Mouse (Mus musculus) left cerebral cortex, adult 8-10 months (tissue): ENCODE measurements at regions not wholly inside any gene's neighbourhood (a gene's known extent, or its start where the extent isn't known, plus 50 kb on each side); places are given as distances from the start of the nearest gene placed in this dataset.
A peak's percentile ranks its signal among the peaks of the same experiment; 100 is the strongest.

Experiments used
- DNase-seq, 2 experiments: peaks; one replicate each; pipeline ENCODE4 v3.0.0; 2022; ENCODE audit warnings: low spot score in 2 of 2

DNA sequence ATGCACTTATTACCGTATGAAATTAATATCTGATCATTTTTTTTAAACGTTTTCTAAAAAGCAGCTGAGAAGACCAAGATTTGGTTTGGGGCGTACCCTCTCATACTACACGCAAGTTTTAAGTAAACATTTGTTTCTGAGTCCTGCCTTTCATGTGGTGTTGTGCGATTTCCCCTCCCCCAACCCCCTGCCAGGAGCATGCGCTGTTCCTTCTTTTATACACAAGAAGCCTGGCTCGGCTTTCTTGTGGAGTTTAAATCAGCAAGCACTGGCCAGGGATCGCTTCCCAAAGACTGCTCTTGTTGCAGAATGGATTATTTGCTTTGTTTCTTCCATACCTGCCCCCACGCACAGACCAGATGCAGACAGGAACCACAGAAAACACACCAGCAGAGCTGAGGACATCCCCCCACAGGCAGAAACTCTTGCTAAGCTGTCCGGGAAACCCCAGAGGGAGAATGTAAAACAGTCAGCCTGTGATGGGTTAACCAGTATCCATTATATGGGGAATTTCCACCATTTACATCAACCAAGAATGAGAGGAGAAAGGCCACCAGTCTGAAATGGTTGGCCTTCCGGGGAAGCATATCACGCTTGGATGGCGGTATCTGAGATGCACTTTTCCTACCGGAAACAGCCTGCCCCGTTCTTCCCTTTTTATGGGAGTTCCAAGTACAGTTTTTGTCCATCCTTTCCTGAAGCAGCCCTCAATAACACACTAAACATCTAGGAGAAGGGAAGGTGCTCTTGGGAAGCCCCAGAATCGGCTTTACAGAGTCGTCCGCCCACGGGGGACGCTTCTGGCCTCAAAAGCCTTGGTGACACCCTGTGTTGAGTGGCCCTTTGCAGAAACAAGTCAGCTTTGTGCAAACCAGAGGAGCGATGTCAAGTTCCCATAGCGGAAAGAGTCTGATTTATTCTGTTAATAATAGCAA is 91.3 kb downstream of the Tomm20 start:
- no peak for DNase-seq

DNA sequence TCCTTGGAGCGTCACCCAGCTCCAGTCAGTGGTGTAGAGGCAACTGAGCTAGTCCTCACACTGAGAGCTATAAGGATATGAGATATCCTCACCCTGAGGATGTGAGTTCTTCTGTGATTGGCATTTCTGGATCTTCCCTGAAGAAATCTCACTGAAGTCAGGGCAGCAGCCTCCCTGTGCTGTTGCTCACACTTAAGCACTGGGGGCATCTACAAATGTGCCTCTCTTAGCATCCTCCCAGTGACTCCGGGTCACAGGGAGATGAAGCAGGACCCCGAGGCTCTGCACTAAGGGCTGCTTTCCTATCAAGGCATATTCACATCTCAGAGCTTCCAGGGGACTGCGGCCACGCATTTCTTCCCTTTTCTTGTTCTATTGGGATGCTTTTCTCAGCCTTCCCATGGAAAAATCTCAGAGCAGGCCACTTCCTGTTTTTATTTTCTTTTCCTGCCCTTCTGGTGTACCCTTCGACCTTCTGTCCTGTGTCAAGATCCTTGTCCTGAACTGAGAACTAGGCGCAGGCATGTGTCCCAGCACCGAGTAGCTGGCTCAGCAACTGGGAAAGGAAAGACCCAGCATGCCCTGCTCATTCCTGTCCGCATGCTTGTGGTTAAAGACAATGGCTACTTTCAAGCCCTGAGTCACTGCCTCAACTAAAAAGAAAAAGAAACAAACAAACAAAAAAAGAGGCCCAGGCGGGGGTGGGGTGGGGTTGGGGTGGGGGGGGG is 92.8 kb downstream of the Tomm20 start:
- no peak for DNase-seq

DNA sequence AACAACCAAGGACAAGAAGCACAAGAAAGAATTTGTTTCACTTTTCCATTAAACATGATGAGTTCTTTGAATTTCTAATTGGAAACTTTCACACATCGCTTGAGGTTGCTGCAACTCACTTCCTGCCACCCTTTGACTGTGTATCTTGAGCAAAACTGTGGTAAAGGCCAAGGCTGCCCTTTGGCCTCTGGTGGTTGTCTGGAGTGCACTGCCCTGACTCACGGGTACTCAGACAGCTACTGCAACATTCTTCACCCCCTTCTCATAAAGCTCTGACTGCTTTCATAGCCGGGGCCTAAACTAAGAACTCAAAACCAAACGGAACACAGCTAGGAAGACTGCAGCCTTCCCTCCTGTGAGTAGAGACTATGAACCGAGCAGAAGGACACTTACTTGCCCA is 93.5 kb downstream of the Tomm20 start:
- no peak for DNase-seq

DNA sequence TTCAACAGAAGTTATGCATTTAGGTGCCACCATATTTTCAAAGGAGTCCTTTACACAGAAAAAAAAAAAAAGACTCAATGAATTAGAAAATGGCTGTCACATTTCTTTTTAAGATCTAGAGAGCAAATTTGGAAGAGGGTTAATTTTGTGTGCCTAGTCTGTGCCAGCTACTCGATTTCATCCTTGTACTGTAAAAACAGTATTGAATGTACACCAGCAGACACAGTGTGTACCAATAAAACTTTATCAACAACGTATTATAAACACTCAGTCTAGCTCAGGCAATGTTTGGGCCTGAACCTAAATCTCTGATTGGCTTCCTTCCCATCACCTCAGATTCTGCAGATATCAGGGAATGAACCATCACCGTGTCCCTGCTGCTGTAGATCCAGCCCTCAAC is 93.9 kb downstream of the Tomm20 start:
- DNase-seq = no peak

DNA sequence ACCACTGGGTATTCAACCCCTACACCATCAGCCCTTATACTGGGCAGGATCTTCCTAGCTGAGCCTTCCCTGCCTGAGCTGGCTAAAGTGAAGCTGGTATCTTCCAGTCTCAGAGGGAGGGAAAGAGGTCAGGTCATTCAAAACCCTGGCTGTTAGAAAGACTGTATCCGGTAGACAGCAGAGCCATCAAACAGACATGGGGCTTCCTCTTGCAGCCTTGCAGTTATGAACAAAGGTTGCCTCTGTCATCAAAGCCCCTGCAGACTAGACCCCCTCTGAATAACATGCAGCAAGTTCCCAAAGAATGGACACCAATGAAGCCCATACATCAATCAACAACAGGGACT is 95.5 kb downstream of the Tomm20 start:
- no peak for DNase-seq

DNA sequence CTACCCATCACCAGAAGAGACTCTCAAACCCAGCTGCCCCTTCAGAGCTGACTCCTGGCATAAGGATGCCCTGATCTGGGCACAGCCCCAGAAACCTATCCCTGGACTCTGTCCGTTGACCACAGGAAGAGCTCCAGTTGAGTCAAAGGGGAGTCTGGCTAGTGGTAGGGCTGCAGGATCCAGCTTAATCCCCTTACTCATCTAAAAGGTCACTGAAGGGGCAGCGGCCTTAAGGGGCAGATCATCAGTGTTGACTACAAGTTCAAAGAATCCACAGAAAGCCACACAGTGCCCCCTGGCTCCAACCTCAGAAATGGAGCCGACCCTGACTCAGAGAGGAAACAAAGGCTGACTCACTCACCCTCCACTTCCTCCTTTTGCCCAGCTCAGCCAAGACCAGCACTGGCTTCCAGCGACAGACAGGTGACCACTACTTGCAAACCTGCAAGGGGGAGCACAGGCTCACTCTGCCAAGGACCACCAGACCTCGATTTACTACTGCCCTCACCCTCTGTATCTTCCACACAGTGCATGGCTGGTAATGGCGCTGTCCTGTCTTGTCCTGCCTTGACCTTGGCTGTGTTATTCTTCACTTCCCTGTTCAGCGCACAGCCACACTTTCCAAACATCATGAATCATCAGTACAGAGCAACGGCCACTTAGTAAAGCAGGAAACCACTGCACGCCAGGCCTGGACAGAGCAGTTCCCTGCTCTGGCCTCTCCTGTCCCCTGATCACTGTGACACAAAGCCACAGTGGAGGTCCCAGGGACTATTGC is 96.0 kb downstream of the Tomm20 start:
- DNase-seq = no peak

DNA sequence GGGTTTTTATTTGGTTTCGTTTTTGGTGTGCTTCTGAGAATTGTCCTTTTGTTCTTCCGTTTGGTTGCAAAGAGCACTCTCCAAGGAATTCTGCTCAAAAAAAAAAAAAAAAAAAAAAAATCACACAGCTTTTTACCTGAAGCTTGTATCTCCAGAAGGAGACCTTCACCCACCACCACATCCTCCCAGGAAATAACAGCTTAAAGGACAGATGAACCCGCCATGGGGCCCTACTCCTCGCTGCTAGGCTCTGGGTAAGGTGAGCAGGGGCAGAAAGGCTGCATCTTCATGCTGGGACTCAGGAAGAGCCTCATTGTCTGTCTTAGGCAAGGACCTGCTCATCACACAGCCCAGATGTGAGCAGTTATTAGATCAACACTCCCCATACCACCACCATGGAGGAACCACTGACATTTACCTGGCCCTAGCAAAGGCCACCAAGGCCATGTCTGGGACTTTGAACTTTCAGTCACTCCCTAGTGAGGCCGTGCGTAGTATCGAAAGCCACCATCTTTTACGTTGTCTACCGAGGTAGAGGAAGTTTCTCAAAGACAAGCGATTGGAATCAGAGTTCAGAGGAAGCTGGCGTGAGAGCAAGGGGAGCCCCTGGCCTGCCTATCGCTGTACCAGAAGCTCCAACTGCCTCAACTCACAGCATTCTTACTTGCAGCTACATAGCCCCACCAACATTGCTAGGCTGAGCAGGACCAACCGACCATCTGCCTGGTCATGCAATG is 97.1 kb downstream of the Tomm20 start:
- no peak for DNase-seq

DNA sequence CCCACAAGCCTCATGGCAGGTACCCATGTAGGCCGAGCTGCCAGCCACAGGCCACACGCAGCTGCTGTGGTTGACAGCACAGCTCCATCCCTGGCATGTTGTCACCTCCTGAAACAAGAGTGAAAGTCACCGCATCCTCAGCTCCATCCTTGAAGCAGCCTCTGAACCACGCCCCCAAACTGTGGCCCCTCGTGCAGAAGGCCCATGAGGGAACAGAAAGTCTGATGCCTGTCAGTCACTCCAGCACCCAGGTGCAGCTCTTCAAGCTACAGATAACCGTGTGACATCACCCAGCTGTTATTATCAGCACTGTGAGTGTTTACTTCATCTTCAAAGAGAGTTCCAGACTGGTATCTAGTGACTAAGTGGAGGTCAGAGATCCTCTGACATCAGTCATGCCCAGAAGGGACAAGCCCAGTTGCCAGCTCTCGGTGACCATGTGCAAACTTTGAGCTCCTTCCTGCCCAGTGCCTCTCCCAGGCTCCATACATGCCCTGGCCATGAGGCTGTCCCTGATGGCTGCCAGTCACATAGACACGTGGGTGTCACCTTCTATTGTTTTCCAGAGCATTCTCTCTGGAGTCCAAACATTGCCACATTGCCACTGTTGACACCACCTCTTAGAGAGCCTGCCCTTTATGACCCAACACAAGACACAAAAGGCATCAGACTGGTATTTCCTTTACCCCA is 97.8 kb downstream of the Tomm20 start:
- no peak for DNase-seq

DNA sequence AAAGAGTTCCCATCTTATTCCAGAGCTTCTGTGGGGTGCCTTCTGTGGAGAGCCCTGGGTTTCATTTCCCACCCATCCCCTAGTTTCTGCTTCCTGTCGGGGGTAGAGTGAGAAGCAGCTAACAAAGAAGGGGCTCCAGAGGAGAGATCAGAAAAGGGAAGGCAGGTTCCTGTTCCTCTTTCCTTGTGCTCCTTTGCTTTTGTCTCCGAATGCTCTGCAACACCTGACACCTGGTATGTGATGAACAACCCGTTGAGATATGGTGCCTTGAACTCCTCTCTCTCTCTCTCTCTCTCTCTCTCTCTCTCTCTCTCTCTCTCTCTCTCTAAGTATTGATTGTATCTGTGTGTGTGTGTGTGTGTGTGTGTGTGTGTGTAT is 99.5 kb downstream of the Tomm20 start:
- no peak for DNase-seq

DNA sequence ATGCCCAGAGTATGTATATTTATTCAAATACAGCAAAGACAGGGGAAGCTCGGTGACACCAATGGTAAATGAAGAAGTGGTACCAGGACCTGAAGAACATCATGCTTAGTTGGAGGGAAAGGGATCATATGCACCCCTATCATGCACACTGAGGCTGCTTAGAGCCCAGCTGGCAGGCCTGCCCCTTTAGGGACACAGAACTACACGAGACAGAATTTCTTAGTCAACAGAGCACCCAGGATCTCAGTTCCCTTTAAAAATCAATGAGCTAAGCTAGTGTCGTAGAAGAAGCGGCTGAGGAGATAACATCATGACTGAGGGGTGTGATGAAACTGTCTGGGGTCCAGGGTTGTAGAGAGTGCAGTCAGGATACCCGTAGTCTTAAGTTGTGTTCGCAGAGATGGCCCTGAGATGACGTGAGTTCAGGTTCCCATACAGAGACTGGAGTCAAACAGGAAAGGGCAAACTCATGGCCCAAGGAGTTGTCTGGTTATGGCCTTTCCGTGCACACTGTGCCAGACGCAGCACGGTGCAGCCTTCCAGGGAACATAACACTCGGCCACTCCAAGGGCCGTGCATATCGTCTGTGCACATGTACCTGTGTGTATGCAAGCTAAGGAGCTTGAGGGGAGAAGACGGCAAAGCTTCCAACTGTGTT is 100.0 kb downstream of the Tomm20 start:
- no peak for DNase-seq

DNA sequence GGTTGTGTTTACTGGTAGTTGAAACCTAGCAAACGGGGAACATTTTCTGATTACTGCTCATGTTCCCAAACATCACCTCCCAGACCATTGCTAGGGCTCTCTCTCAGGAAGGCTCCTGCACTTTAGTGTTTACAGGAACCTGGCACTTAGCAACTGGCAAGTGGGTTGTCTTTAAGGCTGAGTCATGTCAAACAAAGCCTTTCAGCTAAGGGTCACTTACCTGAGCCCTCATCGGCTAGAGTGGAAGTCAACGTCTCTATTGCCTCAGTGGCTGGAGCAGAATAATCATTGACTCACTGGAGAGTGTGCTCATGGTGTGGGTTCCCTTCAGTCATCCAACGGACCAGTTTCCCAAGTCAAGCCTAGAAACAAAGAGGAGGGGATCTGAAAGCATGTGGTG is 101.0 kb downstream of the Tomm20 start:
- DNase-seq = no peak

DNA sequence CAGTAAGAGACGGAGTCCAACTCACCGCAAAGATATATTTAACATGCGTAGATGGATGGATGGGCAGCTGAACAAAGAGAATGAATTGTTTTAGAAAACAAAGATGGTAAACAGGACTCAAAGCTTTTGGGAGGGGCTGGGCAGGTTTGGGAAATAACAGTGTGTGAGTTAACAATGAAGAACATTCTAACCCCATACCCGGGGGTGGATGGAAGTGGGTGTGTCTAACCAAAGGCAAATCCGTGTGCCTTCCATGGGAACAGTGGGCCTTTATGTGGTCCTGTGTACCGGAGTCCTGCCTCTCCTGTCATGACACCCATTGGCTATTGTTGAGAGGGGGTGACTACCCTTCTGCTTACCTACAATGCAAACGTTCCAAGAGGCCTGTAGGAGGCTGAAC is 104.5 kb downstream of the Tomm20 start:
- DNase-seq = no peak

DNA sequence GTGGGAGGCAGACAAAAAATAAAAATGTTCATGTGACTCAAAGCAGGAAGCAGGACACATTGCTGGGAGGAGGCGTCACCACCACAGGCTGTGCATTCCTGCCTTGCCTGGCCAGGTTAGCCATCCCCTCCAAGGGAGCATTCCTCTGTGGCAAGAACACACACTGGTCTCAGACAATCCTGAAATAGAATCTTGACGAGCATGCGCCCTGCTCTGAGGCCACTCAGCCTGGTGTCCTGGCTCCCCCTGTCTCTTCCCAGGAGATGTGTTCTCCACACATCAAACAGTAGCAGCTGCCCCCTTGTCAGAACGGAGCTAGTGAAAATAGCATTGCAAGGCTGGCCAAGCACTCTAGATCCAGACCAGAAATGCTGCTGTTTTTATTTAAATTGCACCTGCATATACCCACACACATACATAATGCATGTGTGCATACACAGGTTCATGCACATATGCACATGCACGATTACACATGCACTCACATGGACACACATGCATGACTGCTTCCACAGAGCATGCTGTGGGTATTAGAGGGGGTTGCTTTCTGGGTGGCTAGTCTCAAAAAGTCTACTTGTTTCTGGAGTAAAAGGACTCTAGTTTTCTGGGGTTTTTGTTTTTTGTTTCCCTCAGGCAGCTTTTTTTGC is 105.8 kb downstream of the Tomm20 start:
- peak; percentile 51 to 80 for DNase-seq

DNA sequence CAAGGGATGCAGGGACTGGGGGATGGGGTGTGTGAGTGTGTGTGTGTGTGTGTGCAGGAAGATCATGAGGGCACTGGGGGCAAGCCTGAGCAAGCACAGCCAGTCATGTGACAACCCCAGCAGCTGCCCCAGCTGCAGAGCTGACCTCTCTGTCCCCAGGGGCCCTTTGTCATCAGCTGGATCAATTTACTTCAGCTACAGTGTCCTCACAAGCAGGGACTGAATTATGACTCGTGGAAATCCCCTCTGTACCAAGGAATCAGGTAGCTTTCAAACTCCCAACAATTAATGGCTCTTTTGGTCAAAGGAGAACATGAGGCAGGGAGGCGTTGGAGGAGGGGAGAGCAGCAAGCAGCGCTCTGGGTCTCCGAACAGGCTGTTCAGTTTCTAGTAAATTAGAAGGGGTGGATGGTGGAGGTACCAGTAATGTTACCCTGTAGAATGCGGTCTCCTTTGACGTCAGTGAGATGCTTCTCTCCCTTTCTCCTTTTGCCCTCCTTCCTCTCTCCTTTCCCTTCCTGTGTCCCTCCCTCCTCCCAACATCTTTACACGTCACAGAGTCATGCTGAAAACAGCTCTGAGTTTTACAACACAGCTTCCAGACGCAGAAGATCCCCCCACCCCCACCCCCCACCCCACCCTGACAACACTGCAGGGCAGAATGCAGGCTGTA is 106.5 kb downstream of the Tomm20 start:
- DNase-seq = no peak

DNA sequence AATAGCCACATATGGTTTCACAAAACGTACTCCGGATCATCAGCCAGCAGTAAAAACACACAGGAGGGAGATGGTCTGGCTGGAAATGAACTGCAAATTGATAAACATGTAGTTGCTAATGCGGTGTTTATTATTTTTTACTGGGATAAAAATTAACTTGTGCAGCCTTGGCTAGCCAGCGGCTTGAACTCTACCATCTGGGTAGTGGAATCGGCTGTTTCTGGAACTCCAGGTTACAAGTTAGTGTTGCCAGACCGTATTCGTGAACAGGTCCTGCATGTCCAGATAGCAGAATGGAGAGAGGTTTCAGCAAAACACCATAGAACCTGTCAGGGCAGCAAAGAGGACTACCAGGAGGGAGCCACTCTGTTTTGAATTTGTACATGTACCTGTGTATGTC is 107.4 kb downstream of the Tomm20 start:
- no peak for DNase-seq

DNA sequence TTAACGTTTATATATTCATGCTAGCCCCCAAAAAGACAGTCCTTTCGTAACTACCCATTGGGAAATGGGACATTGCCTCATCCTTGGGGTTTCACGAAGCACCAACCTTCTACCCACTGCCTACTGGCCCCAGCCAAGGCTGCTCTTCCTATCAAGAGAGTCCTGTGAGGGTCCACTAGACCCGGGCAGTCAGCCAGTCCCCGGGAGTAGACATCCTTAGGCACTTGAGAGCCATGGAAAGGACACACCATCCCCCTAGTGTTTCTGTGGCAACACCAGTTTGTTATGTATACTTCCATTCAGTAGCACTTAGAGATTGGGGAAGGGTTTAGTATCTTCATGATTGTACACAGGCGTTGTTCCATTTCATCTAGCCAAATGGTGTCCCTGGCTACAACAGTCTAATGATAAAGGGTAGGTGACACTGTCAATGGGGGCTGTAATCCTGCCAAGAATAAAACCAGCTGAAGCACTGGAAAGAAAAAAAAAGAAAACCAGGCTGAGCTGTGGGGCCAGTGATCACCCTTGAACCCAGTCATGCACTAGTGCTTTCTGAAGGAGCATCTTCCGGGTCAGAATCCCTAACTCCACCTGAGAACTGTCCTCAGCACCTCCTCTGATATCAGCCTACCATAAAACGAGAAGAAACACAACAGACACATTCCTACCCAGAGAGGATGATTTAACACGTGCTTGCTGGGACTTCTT is 108.2 kb downstream of the Tomm20 start:
- no peak for DNase-seq

DNA sequence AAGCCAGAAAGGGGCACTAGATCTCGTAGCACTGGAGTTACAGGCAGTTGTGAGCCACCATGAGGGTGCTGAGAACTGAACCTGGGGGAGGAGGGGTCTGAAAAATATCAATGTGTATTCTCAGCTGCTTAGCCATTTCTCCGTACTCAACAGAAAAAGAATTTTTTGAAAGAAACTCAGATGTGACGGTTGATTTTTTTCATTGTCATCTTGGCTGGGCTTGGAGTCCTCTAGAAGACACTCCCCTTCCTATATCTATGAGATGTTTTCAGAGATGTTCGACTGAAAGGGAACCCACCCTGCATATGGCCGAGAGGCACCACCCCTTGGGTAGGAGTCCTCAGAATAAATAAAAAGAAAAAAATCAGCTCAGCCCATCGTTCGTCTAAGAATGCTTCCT is 110.1 kb downstream of the Tomm20 start:
- no peak for DNase-seq
